Comparison of ENCODE assay signal across 8 mouse cellular contexts in genomic region chr1:191396446-191396845, GRCm38 (mm10). TPM values are rescaled to one million over a fixed set of nuclear protein-coding genes. Genes with fewer than 3 reads are reported as not detected.
DNase-seq lines count a peak whose midpoint lies in the region; ATAC-seq and TF ChIP-seq lines count a peak whose summit lies in the region.

No protein-coding gene starts in this region.

- no peaks in the 10 kb centered on the region for H3K27me3 ChIP-seq in ES-Bruce4 (ENCODE audit: control insufficient read depth, insufficient read depth, low read length, poor library complexity, severe bottlenecking)
- no peaks in the 10 kb centered on the region for H3K27me3 ChIP-seq in embryonic facial prominence, embryonic 15.5 days
- H3K27me3 ChIP-seq in hindbrain, embryonic 10.5 days (ENCODE audit: insufficient read depth, poor library complexity, severe bottlenecking) = no peaks in the 10 kb centered on the region; the same call in 1 of the 2 replicates
- no peaks in the 10 kb centered on the region for H3K27me3 ChIP-seq in limb, embryonic 14.5 days (ENCODE audit: control insufficient read depth, insufficient read depth, low read length)
- H3K27me3 ChIP-seq in midbrain, embryonic 14.5 days (ENCODE audit: control insufficient read depth, insufficient read depth, low read length) = 0 out of 2 replicates have a peak, but pooled peaks cover 7% of the 10 kb centered on the region

- no peaks in the 10 kb centered on the region for H3K4me1 ChIP-seq in ES-Bruce4 (ENCODE audit: control insufficient read depth, insufficient read depth, low read length)
- peaks cover 12% of the 10 kb centered on the region for H3K4me1 ChIP-seq in embryonic facial prominence, embryonic 15.5 days
- peaks cover 14% of the 10 kb centered on the region for H3K4me1 ChIP-seq in hindbrain, embryonic 10.5 days (replicated peaks)
- peaks cover 11% of the 10 kb centered on the region for H3K4me1 ChIP-seq in limb, embryonic 14.5 days (ENCODE audit: control insufficient read depth, insufficient read depth, low read length)
- 0 out of 2 replicates have a peak, but pooled peaks cover 2% of the 10 kb centered on the region for H3K4me1 ChIP-seq in midbrain, embryonic 14.5 days (ENCODE audit: control insufficient read depth, insufficient read depth, low read length)

- TF ChIP-seq CTCF in ES-Bruce4 (IDR thresholded peaks at IDR 0.05; ENCODE audit: low read depth, low read length) = no peak

- no peak for TF ChIP-seq POLR2A in ES-Bruce4 (IDR thresholded peaks at IDR 0.05; ENCODE audit: insufficient read depth, low read length)
- TF ChIP-seq POLR2A in limb, embryonic 14.5 days (IDR thresholded peaks at IDR 0.05; ENCODE audit: borderline replicate concordance, extremely low read depth, insufficient read depth, insufficient read length) = no peak

- 1% methylated on average over 56 of the region's 74 CpGs for WGBS in embryonic facial prominence, embryonic 15.5 days
- under 1% methylated on average over 73 of the region's 74 CpGs for WGBS in hindbrain, embryonic 10.5 days
- 0% methylated on average over 44 of the region's 74 CpGs for WGBS in limb, embryonic 14.5 days
- WGBS in midbrain, embryonic 14.5 days = under 1% methylated on average over 45 of the region's 74 CpGs

- H3K27ac ChIP-seq in ES-Bruce4 (ENCODE audit: insufficient read depth, low read length) = no peak overlapping the region
- peak overlapping the region; percentile 97 for H3K27ac ChIP-seq in embryonic facial prominence, embryonic 15.5 days (replicated peaks)
- peak overlapping the region; percentile 96 for H3K27ac ChIP-seq in hindbrain, embryonic 10.5 days
- H3K27ac ChIP-seq in limb, embryonic 14.5 days (replicated peaks; ENCODE audit: low read depth, low read length) = peak overlapping the region; percentile 90
- H3K27ac ChIP-seq in midbrain, embryonic 14.5 days (replicated peaks; ENCODE audit: low read depth, low read length) = peak overlapping the region; percentile 96

- TF ChIP-seq EP300 in ES-Bruce4 (IDR thresholded peaks at IDR 0.05; ENCODE audit: insufficient read depth, low read depth, low read length) = no peak

- H3K4me2 ChIP-seq in embryonic facial prominence, embryonic 15.5 days (replicated peaks) = peak overlapping the region; percentile 66
- H3K4me2 ChIP-seq in limb, embryonic 14.5 days (replicated peaks; ENCODE audit: low read depth, low read length, severe bottlenecking) = peak overlapping the region; percentile 67
- H3K4me2 ChIP-seq in midbrain, embryonic 14.5 days (ENCODE audit: low read length) = peak overlapping the region; percentile 64

- no peaks in the 10 kb centered on the region for H3K36me3 ChIP-seq in ES-Bruce4 (ENCODE audit: control insufficient read depth, insufficient read depth, low read length, poor library complexity, severe bottlenecking)
- no peaks in the 10 kb centered on the region for H3K36me3 ChIP-seq in embryonic facial prominence, embryonic 15.5 days
- no peaks in the 10 kb centered on the region for H3K36me3 ChIP-seq in hindbrain, embryonic 10.5 days
- no peaks in the 10 kb centered on the region for H3K36me3 ChIP-seq in limb, embryonic 14.5 days (ENCODE audit: control insufficient read depth, insufficient read depth, low read length)
- H3K36me3 ChIP-seq in midbrain, embryonic 14.5 days (ENCODE audit: control insufficient read depth, insufficient read depth, low read length) = no peaks in the 10 kb centered on the region

- H3K9ac ChIP-seq in ES-Bruce4 (ENCODE audit: low read depth, poor library complexity, severe bottlenecking) = peak overlapping the region; percentile 96
- H3K9ac ChIP-seq in embryonic facial prominence, embryonic 15.5 days = peak overlapping the region; percentile 79
- H3K9ac ChIP-seq in limb, embryonic 14.5 days (ENCODE audit: low read depth, low read length, severe bottlenecking) = peak overlapping the region; percentile 75
- peak overlapping the region; percentile 57 for H3K9ac ChIP-seq in midbrain, embryonic 14.5 days (replicated peaks; ENCODE audit: low read length)

- H3K4me3 ChIP-seq in ES-Bruce4 (ENCODE audit: low read depth, low read length) = peak overlapping the region; percentile 92
- H3K4me3 ChIP-seq in embryonic facial prominence, embryonic 15.5 days (replicated peaks) = peak overlapping the region; percentile 83
- peak overlapping the region; percentile 77 for H3K4me3 ChIP-seq in hindbrain, embryonic 10.5 days
- peak overlapping the region; percentile 74 for H3K4me3 ChIP-seq in limb, embryonic 14.5 days (replicated peaks; ENCODE audit: low read length)
- peak overlapping the region; percentile 66 for H3K4me3 ChIP-seq in midbrain, embryonic 14.5 days (replicated peaks; ENCODE audit: low read depth, low read length)

- DNase-seq in frontal cortex, postnatal 10 days (ENCODE audit: low spot score in 2 of 2) = no peak
- no peak for DNase-seq in hindbrain, embryonic 10.5 days (ENCODE audit: low spot score)
- peak; percentile 23 for DNase-seq in limb, embryonic 14.5 days (ENCODE audit: low spot score)
- DNase-seq in midbrain, embryonic 14.5 days = peak; percentile 73
- peak; percentile 72 for DNase-seq in thymus, postnatal 14 days

- no peaks in the 10 kb centered on the region for H3K9me3 ChIP-seq in ES-Bruce4 (replicated peaks; ENCODE audit: control insufficient read depth, insufficient read depth, low read length, poor library complexity, severe bottlenecking)
- no peaks in the 10 kb centered on the region for H3K9me3 ChIP-seq in embryonic facial prominence, embryonic 15.5 days (replicated peaks)
- H3K9me3 ChIP-seq in hindbrain, embryonic 10.5 days = no peaks in the 10 kb centered on the region
- no peaks in the 10 kb centered on the region for H3K9me3 ChIP-seq in limb, embryonic 14.5 days (ENCODE audit: control insufficient read depth, low read length)
- H3K9me3 ChIP-seq in midbrain, embryonic 14.5 days (ENCODE audit: control insufficient read depth, low read length) = no peaks in the 10 kb centered on the region

- ATAC-seq in frontal cortex, adult (ENCODE audit: low TSS enrichment) = peak; percentile 6; the same call in 1 of the 2 replicates
- ATAC-seq in embryonic facial prominence, embryonic 15.5 days (ENCODE audit: insufficient number of reproducible peaks, low FRiP score, low TSS enrichment, low read depth) = peak; percentile 20
- ATAC-seq in limb, embryonic 14.5 days (ENCODE audit: low FRiP score, low read depth) = peak; percentile 7
- 0 out of 2 replicates have a peak, but pooled peaks have one; percentile 3 for ATAC-seq in midbrain, embryonic 14.5 days (ENCODE audit: low FRiP score, low TSS enrichment)

RNA-seq across cellular contexts. Expression of gene Ppp2r5a, which starts 6.6 kb away (rescaled TPM):
- polyA plus RNA-seq in ES-Bruce4 (2011; ENCODE audit: insufficient read depth, insufficient read length, low read depth, missing spikeins) = 116 and 127 TPM in 2 replicates
- 26.3 and 30.4 TPM in 2 replicates for polyA plus RNA-seq in embryonic facial prominence, embryonic 15.5 days (2015; fragmentation: Nextera tagmentation; extraction: Ambion mirVana)
- 8.0 and 12.4 TPM in 2 replicates for polyA plus RNA-seq in hindbrain, embryonic 10.5 days (2016; fragmentation: Nextera tagmentation; extraction: Ambion mirVana)
- 39.4 and 40.1 TPM in 2 replicates for polyA plus RNA-seq in limb, embryonic 14.5 days (2012; rRNA removed)
- 30.3 and 34.1 TPM in 2 replicates for polyA plus RNA-seq in limb, embryonic 14.5 days (2014; fragmentation: Nextera tagmentation; extraction: Ambion mirVana)
- 8.5 TPM in 2 replicates for polyA plus RNA-seq in midbrain, embryonic 14.5 days (2014; fragmentation: Nextera tagmentation; extraction: Ambion mirVana)

Comparison
In these comparisons a context has a peak if more than half of its experiments do, and no peak if none do; other contexts are left out.
1. DNase-seq: peak in limb, embryonic 14.5 days (single experiment), midbrain, embryonic 14.5 days (single experiment) and thymus, postnatal 14 days (single experiment); none in frontal cortex, postnatal 10 days (0 of 2) and hindbrain, embryonic 10.5 days (single experiment).
2. Peak in every context shown above with its lines, with median percentiles within 50 percentile points of each other: ATAC-seq, H3K4me3 ChIP-seq, H3K9ac ChIP-seq and H3K4me2 ChIP-seq.